Mouse (Mus musculus): ENCODE data around the gene Rbm19. TPM values are rescaled to one million over a fixed set of nuclear protein-coding genes. Genes with fewer than 3 reads are reported as not detected.

Rbm19 gene
- polyA plus RNA-seq, 1 experiment from 2014 or later: 16.0 TPM

DNA sequence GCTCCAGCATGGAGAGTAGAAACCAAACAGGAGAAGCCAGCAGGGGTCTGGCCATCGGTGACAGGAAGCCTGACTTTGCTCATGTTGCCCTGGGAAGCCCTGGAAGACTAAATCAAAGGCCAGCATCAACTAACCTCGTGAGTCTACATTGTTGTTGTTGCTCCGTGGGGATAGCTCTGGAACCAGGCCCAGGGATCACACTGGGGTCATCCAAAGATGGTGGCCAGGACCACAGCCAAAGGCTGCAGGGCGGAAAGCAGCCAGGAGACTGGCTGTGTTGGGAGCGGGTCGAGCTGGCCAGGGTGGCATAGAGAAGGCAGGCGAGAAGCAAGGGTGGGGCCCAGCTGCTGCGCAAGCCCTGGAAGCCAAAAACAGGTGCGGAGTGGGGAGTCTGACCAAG is 75.4 kb downstream of the Rbm19 start:
- Histone ChIP-seq H3K4me3 (replicated peaks; ENCODE audit: low read depth, low read length) (no peak overlapping the region), H3K4me2 (ENCODE audit: low read length) (no peak overlapping the region), H3K9me3 (ENCODE audit: control insufficient read depth, low read length) (no peaks in the 10 kb centered on the region), H3K27me3 (ENCODE audit: control insufficient read depth, insufficient read depth, low read length) (no peaks in the 10 kb centered on the region), H3K4me1 (ENCODE audit: control insufficient read depth, insufficient read depth, low read length) (peaks cover 39% of the 10 kb centered on the region), H3K27ac (replicated peaks; ENCODE audit: low read depth, low read length) (no peak overlapping the region), H3K9ac (replicated peaks; ENCODE audit: low read length) (no peak overlapping the region), H3K36me3 (ENCODE audit: control insufficient read depth, insufficient read depth, low read length) (no peaks in the 10 kb centered on the region)
- DNase-seq (no peak), ATAC-seq (ENCODE audit: low FRiP score, low TSS enrichment) (no peak)
- WGBS: 91% methylated on average over 9 of the region's 9 CpGs

DNA sequence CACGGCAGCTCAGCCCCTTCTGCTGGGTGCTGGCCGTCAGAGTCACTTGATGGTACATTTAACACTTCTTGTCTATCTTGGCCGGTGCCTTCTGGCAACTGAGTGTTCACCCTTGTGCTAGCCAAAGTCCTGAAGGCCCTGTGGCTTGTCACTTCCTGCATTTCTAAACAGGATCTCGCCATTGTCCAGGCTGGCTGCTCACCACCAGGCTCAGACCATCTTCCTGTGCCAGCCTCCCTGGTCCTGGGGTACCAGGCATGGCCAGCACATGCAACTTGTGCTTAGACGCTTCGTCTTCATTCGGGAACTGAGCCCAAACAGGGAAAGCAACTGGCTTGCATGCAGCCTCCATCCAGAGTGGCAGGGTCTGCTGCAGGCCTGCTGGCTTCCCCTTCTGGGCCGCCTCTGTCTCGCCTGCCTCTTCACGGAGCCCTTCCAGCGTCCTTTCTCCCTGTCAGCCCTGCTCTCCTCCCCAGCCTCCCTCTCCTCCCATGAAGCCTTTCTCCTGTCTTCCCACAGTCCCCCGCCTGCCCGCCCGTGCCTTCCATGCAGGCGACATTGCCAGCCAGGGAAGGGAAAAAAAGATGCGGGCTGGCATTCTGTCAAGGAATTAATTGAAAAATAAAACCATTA is 78.2 kb downstream of the Rbm19 start:
- DNase-seq (peak; percentile 77), ATAC-seq (ENCODE audit: low FRiP score, low TSS enrichment) (no peak)
- Histone ChIP-seq H3K4me1 (ENCODE audit: control insufficient read depth, insufficient read depth, low read length) (peaks cover 40% of the 10 kb centered on the region), H3K9me3 (ENCODE audit: control insufficient read depth, low read length) (no peaks in the 10 kb centered on the region), H3K27ac (replicated peaks; ENCODE audit: low read depth, low read length) (peak overlapping the region; percentile 78), H3K36me3 (ENCODE audit: control insufficient read depth, insufficient read depth, low read length) (0 out of 2 replicates have a peak, but pooled peaks cover 9% of the 10 kb centered on the region), H3K4me3 (replicated peaks; ENCODE audit: low read depth, low read length) (no peak overlapping the region), H3K9ac (replicated peaks; ENCODE audit: low read length) (peak overlapping the region; percentile 7; the same call in 1 of the 2 replicates), H3K4me2 (ENCODE audit: low read length) (no peak overlapping the region), H3K27me3 (ENCODE audit: control insufficient read depth, insufficient read depth, low read length) (no peaks in the 10 kb centered on the region)
- WGBS: 56% methylated on average over 16 of the region's 16 CpGs

DNA sequence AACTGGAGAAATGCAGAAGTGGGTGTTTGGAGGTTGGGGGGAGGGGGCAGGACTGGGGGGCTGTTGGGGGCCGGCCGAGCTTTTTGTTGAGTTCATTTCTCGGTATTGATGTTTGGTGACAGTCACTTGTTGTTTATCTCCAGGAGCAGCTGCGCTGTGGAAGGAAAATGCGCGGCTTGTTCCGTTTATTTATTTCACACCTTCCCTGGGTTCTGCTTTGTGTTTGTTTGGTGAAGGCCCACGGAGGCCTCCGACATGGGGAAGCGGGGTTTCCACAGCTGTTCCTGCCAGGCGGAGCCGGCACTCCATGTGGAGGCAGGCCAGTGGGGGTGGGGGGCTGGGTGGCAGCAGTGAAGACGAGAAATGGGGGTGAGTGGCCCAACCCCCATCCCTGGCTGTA is 78.7 kb downstream of the Rbm19 start:
- Histone ChIP-seq H3K4me2 (ENCODE audit: low read length) (no peak overlapping the region), H3K9ac (replicated peaks; ENCODE audit: low read length) (peak overlapping the region; percentile 7; the same call in 1 of the 2 replicates), H3K4me3 (replicated peaks; ENCODE audit: low read depth, low read length) (no peak overlapping the region), H3K9me3 (ENCODE audit: control insufficient read depth, low read length) (no peaks in the 10 kb centered on the region), H3K4me1 (ENCODE audit: control insufficient read depth, insufficient read depth, low read length) (peaks cover 40% of the 10 kb centered on the region), H3K36me3 (ENCODE audit: control insufficient read depth, insufficient read depth, low read length) (0 out of 2 replicates have a peak, but pooled peaks cover 9% of the 10 kb centered on the region), H3K27ac (replicated peaks; ENCODE audit: low read depth, low read length) (peak overlapping the region; percentile 78), H3K27me3 (ENCODE audit: control insufficient read depth, insufficient read depth, low read length) (no peaks in the 10 kb centered on the region)
- 37% methylated on average over 13 of the region's 13 CpGs for WGBS
- DNase-seq (no peak), ATAC-seq (ENCODE audit: low FRiP score, low TSS enrichment) (no peak)

DNA sequence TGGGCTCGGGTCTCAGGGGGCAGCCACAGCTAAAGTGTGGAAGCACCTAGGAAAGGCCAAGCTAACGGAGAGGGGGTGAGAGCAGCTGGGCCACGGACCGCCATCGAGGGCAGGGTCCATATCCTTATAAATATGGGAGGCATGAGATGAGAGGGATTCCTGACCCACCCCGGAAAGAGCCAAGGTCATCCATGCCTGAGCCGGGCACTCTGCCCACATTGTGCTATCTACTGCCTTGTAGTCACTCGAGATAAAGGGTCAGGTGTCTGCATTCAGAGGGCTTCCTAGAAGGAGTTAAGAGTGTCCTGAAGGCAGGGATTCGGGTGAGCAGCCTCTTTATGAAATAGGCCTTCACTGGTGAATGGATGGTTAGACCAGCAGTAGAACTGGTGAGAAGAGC is 80.6 kb downstream of the Rbm19 start:
- H3K27me3 ChIP-seq (ENCODE audit: control insufficient read depth, insufficient read depth, low read length): no peaks in the 10 kb centered on the region
- no peak overlapping the region for H3K4me2 ChIP-seq (ENCODE audit: low read length)
- 0 out of 2 replicates have a peak, but pooled peaks cover 9% of the 10 kb centered on the region for H3K36me3 ChIP-seq (ENCODE audit: control insufficient read depth, insufficient read depth, low read length)
- H3K4me1 ChIP-seq (ENCODE audit: control insufficient read depth, insufficient read depth, low read length): peaks cover 43% of the 10 kb centered on the region
- ATAC-seq (ENCODE audit: low FRiP score, low TSS enrichment) (no peak), DNase-seq (no peak)
- WGBS: 85% methylated on average over 9 of the region's 9 CpGs
- no peak overlapping the region for H3K4me3 ChIP-seq (replicated peaks; ENCODE audit: low read depth, low read length)
- no peaks in the 10 kb centered on the region for H3K9me3 ChIP-seq (ENCODE audit: control insufficient read depth, low read length)
- H3K9ac ChIP-seq (replicated peaks; ENCODE audit: low read length): no peak overlapping the region
- peak overlapping the region; percentile 41; the same call in 1 of the 2 replicates for H3K27ac ChIP-seq (replicated peaks; ENCODE audit: low read depth, low read length)

DNA sequence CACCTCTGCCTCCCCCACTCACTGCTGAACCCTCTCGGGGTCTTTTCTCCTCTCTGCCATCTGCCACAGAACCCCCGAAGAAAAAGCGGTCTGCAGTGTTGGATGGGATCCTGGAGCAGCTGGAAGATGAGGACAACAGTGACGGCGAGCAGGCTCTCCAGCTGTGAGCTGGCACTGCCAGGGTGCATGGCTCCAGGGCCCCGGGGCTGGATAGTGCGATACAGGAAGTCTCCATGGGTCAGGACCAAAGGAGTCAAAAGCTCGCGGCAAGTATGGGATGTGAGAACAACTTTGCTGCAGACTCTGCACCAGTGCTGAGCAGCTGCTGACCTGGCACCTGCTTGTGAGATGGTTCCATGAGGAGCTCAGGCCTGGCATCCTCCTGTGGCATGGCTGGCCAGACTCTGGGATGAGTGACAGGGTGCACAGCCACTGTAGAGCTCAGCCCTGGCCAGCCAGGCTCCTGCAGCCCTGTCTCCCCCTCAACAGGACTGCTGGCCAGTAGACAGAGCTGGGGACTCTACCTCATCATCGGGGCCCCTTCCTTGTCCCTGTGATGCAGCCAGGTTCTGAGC is 81.6 kb downstream of the Rbm19 start:
- H3K36me3 ChIP-seq (ENCODE audit: control insufficient read depth, insufficient read depth, low read length): 0 out of 2 replicates have a peak, but pooled peaks cover 9% of the 10 kb centered on the region
- no peak for ATAC-seq (ENCODE audit: low FRiP score, low TSS enrichment)
- DNase-seq: no peak

DNA sequence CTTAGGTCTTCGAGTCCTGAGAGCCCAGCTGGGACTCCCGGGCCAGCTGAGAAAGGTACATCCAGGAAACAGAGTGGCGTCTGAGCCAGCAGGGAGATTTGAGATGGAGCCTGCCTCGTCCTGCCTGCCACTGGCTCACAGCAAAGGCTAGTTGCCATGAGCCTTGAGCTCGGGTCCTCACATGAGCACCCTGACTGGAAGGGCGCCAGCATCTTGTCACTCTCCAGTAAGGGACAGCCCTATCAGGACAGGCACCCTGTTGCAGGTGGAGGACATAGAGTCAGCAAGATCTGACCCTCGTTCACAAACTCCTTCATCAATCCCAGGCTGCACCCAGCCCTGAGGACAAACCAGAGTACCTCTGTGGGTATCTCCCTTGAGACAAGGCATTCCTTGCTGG is 83.6 kb downstream of the Rbm19 start:
- Histone ChIP-seq H3K9ac (replicated peaks; ENCODE audit: low read length) (no peak overlapping the region), H3K9me3 (ENCODE audit: control insufficient read depth, low read length) (no peaks in the 10 kb centered on the region), H3K27me3 (ENCODE audit: control insufficient read depth, insufficient read depth, low read length) (no peaks in the 10 kb centered on the region), H3K36me3 (ENCODE audit: control insufficient read depth, insufficient read depth, low read length) (0 out of 2 replicates have a peak, but pooled peaks cover 9% of the 10 kb centered on the region), H3K4me2 (ENCODE audit: low read length) (no peak overlapping the region), H3K4me1 (ENCODE audit: control insufficient read depth, insufficient read depth, low read length) (peaks cover 22% of the 10 kb centered on the region), H3K27ac (replicated peaks; ENCODE audit: low read depth, low read length) (peak overlapping the region; percentile 66), H3K4me3 (replicated peaks; ENCODE audit: low read depth, low read length) (no peak overlapping the region)
- ATAC-seq (ENCODE audit: low FRiP score, low TSS enrichment) (no peak), DNase-seq (no peak)
- WGBS: 93% methylated on average over 7 of the region's 7 CpGs

More for the DNA sequence above, 81.6 kb downstream of the Rbm19 start:
- no peaks in the 10 kb centered on the region for H3K9me3 ChIP-seq (ENCODE audit: control insufficient read depth, low read length)
- H3K9ac ChIP-seq (replicated peaks; ENCODE audit: low read length): no peak overlapping the region
- H3K4me3 ChIP-seq (replicated peaks; ENCODE audit: low read depth, low read length): no peak overlapping the region
- H3K27ac ChIP-seq (replicated peaks; ENCODE audit: low read depth, low read length): 0 out of 2 replicates have a peak overlapping the region, but pooled peaks have one; percentile 32
- WGBS: 79% methylated on average over 10 of the region's 10 CpGs
- H3K27me3 ChIP-seq (ENCODE audit: control insufficient read depth, insufficient read depth, low read length): no peaks in the 10 kb centered on the region
- H3K4me1 ChIP-seq (ENCODE audit: control insufficient read depth, insufficient read depth, low read length): peaks cover 37% of the 10 kb centered on the region
- no peak overlapping the region for H3K4me2 ChIP-seq (ENCODE audit: low read length)

DNA sequence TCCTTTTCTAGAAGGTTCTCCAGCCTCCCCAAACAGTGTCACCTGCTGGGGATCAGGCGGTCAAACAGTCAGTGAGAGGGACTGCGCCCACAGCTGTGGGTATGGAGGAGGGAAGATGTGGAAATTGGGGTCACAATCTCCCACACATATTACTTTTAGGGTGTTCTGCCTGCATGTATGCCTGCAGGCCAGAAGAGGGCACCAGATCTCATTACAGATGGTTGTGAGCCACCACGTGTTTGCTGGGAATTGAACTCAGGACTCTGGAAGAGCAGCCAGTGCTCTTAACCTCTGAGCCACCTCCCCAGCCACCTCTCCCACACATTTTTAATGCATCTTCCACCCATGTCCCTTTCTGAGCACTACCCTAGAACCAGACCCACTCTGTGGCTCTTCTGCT is 88.1 kb downstream of the Rbm19 start:
- Histone ChIP-seq H3K4me1 (ENCODE audit: control insufficient read depth, insufficient read depth, low read length) (peaks cover 28% of the 10 kb centered on the region), H3K36me3 (ENCODE audit: control insufficient read depth, insufficient read depth, low read length) (no peaks in the 10 kb centered on the region), H3K9me3 (ENCODE audit: control insufficient read depth, low read length) (no peaks in the 10 kb centered on the region), H3K9ac (replicated peaks; ENCODE audit: low read length) (no peak overlapping the region), H3K4me3 (replicated peaks; ENCODE audit: low read depth, low read length) (no peak overlapping the region), H3K4me2 (ENCODE audit: low read length) (no peak overlapping the region), H3K27ac (replicated peaks; ENCODE audit: low read depth, low read length) (no peak overlapping the region), H3K27me3 (ENCODE audit: control insufficient read depth, insufficient read depth, low read length) (0 out of 2 replicates have a peak, but pooled peaks cover 8% of the 10 kb centered on the region)
- DNase-seq: no peak
- ATAC-seq (ENCODE audit: low FRiP score, low TSS enrichment): no peak
- WGBS: 67% methylated on average over 3 of the region's 3 CpGs

DNA sequence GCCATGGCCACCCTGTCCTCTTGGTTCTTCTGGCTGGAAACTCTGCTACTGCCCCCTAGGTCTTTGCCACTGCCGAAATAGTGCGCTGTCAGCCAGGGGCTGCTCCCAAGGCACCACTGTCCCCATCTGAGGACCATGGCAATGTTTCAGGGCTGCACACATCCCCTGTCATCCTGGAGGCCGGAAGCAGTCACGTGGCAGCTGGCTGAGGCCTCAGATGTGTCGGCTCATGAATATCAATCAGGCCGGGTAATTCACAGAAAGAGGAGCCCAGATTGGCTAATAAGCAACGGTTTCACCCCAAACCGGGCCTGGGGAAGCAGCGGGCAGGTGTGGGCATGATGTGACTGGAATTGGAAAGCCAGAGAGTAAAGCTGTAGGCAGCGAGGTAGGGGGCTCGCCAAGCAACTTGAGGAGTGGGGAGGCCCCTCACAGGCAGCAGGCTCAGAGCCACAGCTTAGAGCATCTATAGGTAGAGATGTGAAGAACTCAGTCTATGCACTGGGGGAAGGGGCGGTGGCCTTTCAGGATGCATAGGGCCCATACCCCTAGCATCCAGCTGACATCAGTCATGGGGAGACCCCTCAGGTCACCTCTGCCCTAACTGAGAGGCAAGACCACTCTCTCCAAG is 90.2 kb downstream of the Rbm19 start:
- no peaks in the 10 kb centered on the region for H3K36me3 ChIP-seq (ENCODE audit: control insufficient read depth, insufficient read depth, low read length)
- peaks cover 38% of the 10 kb centered on the region for H3K4me1 ChIP-seq (ENCODE audit: control insufficient read depth, insufficient read depth, low read length)
- peak; percentile 57; the same call in 1 of the 2 replicates for ATAC-seq (ENCODE audit: low FRiP score, low TSS enrichment)
- no peak overlapping the region for H3K9ac ChIP-seq (replicated peaks; ENCODE audit: low read length)
- WGBS: 19% methylated on average over 12 of the region's 12 CpGs
- H3K27me3 ChIP-seq (ENCODE audit: control insufficient read depth, insufficient read depth, low read length): 0 out of 2 replicates have a peak, but pooled peaks cover 8% of the 10 kb centered on the region
- peak overlapping the region; percentile 75 for H3K27ac ChIP-seq (replicated peaks; ENCODE audit: low read depth, low read length)
- no peaks in the 10 kb centered on the region for H3K9me3 ChIP-seq (ENCODE audit: control insufficient read depth, low read length)
- H3K4me2 ChIP-seq (ENCODE audit: low read length): 0 out of 2 replicates have a peak overlapping the region, but pooled peaks have one; percentile 13
- peak; percentile 83 for DNase-seq
- no peak overlapping the region for H3K4me3 ChIP-seq (replicated peaks; ENCODE audit: low read depth, low read length)

All from midbrain, embryonic 14.5 days (tissue).